Mouse (Mus musculus) layer of hippocampus, postnatal 10 days (tissue): ENCODE measurements around the gene Myo9b. TPM values are rescaled to one million over a fixed set of nuclear protein-coding genes. Genes with fewer than 3 reads are reported as not detected.

Source experiments
- DNase-seq, 2 experiments: peaks; one replicate each; pipeline ENCODE4 v3.0.0; 2021; ENCODE audit warnings: low spot score in 2 of 2
- total RNA-seq, 2 experiments: library from RNA; stranded (reverse); gene quantifications; 2 replicates each; pipeline ENCODE4 v1.2.3; 2021

Gene Myo9b
- total RNA-seq, 2 experiments from 2014 or later, result 33.2 to 36.6 TPM

GRCm38 (mm10) chr8:71383396-71383795 is 110.9 kb downstream of the Myo9b start:
- no peak for DNase-seq

- DNase-seq, result no peak
Observed at GRCm38 (mm10) chr8:71383860-71384259, 111.3 kb downstream of the Myo9b start.

GRCm38 (mm10) chr8:71385212-71385835 is 112.8 kb downstream of the Myo9b start:
- no peak for DNase-seq

GRCm38 (mm10) chr8:71388267-71388666 is 115.8 kb downstream of the Myo9b start:
- no peak for DNase-seq

DNA sequence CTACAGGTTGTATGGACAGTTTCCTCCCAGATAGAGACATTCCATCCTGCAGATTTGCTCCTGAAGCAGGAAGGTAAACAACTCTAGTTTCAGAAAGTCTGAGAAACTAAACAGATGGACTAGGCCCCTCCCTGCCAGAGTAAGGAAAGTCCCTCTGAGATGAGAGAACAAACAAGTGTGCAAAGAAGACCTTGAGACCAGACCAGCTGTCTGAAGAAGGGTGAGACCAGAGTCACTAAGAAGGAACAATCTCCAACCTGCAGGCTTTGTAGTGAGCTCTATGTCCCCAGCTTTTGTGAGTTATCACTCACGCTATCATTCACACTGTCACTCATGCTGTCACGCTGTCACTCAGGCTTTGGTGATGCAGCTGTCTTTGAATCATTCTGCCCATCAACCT is 119.2 kb downstream of the Myo9b start:
- DNase-seq, result no peak

DNA sequence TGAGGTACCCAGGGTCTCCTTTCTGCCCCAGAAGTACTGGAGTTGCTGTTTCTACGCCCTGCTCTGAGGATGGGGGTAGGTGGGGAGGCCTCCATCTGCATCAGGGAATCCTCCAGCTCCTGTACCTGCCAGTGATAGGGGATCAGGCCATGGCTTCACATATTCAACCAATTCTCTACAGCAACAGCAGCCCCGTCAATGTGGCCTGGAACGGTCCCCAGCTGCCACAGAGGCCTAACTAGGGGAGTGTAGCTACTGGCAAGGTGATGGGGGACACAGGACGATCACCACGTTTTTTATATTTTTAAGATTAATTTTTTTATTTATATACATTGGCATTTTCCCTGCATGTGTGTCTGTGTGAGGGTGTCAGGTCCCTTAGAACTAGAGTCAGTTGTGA is 119.9 kb downstream of the Myo9b start:
- DNase-seq, result no peak

DNA sequence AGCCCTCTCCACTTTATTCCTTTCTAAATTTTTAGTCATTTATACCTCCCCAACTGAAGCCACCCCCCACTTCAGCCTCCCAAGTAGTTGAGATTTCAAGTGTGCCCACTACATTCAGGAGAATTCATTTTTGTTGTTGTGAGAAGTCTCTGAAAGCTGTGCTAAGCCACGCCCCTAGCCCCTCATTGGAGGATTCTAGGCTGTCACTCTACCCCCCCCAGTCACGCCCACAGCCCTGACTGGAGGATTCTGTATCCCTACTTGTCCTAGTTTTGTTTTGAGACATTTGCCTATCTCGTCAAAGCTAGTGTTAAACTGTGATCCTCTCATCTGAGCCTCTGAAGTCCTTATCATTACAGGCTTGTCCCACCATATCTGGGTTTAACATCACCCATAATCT is 120.4 kb downstream of the Myo9b start:
- DNase-seq, result peak in 1 of 2 experiments; percentile 13

- no peak for DNase-seq
Observed at GRCm38 (mm10) chr8:71394481-71394880, 122.0 kb downstream of the Myo9b start.

GRCm38 (mm10) chr8:71395071-71395470 is 122.6 kb downstream of the Myo9b start:
- DNase-seq, result peak in 1 of 2 experiments; percentile 10

DNA sequence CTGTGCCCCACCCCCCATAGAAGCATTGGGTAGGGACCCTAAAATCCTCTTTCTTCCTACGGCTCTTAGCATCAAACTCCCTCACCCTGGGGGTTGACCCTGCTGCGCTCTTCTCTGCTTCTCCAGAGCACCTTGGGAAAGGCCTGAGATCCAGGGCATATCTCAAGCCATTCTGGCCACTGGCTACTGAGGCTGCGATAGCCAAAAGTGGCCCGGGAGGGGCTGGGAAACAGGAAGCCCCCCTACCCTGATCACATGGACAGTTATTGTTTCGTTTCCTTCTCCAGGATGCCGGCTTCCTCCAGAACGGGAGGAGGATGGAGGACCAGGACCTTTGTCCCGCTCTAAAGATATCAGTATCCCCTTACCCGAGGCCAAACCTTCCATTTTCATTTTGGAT is 123.1 kb downstream of the Myo9b start, which contains the start of gene Ushbp1:
Gene Ushbp1 (minus strand): TSS at position 174 of the 400 bp plus-strand sequence.
- peak in 1 of 2 experiments; percentile 10 for DNase-seq

GRCm38 (mm10) chr8:71396639-71397305 is 124.3 kb downstream of the Myo9b start, which contains the start of gene Babam1:
Babam1 (plus strand) TSS chr8:71396861.
- DNase-seq, result peak; percentile 87 to 91

GRCm38 (mm10) chr8:71397701-71398100 is 125.2 kb downstream of the Myo9b start:
- peak in 1 of 2 experiments; percentile 9 for DNase-seq

DNA sequence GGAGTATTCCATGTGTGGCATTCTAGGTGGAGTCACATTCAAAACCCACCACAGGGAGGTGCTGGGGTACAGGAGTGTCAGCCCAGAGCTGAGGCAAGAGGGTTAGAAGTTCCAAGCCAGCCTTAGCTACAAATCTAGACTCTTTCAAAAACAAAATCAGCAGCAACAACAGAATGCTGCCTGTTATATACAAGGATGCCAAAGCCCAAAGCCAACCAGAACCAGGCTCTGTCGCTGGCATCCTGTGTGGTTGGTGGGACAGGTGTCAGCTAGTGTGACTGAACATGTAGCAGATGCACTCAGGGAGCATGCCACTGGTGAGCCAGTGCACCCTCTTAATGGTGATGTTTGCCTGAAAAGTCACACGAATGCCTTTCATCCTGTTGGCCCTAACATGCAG is 128.3 kb downstream of the Myo9b start:
- no peak for DNase-seq

GRCm38 (mm10) chr8:71401454-71401853 is 128.9 kb downstream of the Myo9b start:
- peak in 1 of 2 experiments; percentile 8 for DNase-seq

GRCm38 (mm10) chr8:71402446-71402964 is 130.0 kb downstream of the Myo9b start:
- DNase-seq, result no peak

DNA sequence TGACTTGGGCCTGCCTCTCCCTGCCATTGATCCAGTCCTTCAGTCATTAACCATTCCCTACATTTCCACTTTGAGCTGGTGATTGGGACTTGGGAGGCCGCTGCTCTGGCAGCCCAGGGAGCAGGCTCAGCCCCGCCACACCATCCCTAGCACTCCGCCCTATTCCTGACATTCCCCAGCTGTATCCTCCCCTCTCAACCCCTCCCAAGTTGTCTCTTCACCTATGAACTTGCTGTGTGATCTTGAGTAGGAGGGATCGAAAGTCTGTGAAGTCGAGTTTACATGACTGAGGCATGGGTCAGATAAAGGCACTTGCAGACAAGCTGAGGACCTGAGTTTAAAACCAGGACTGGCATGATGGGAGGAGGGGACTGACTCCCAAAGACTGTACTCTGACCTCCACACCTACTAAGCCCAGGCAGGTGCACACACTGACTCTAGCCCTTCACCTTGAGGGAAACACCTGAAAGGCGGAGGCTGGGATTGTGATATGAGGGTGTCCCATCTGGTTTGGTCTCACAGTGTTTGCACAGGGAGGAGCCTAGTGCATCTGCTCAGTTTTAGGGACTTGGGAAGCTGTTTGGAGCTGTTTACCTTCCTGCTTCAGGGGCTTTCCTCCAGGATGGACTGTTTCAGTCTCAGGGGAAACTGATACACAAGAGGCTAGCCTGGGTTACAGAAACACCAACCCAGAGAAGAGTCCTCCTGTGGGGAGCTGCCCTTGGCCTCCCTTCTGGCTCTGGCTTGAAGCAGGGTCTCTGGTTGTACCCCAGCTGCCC is 130.8 kb downstream of the Myo9b start:
- no peak for DNase-seq

DNA sequence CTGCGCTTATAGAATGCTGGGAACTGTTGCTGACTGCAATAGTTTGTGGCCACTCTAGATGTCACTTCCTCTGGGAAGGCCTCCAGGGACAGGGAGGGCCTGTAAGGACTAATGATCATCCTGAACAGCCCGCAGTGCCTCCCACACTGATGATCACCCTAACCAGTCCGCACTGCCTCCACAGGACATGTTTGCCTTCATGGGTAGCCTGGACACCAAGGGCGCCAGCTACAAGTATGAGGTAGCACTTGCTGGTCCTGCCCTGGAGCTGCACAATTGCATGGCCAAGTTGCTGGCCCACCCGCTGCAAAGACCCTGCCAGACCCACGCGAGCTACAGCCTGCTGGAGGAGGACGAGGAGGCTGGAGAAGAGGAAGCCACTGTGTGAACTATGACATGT is 131.5 kb downstream of the Myo9b start:
- no peak for DNase-seq

DNA sequence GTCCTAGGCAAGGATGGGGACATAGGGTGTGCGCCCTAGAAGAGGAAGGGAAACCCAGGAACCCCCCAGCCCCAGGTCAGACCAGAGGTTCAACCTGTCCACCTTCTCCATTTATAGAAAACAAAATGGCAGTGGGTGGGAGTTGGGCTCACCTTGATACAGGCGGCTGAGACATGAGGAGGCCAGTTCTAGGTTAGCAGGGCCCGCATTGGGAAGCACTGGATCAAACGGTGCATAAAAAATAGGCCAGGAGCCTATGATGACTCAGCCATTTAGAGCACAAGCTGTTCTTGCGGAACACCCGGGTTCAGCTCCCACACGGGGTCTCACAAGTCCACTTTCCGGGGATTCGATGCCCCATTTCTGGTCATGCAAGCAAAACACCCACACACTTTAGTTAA is 132.4 kb downstream of the Myo9b start:
- DNase-seq, result no peak

DNA sequence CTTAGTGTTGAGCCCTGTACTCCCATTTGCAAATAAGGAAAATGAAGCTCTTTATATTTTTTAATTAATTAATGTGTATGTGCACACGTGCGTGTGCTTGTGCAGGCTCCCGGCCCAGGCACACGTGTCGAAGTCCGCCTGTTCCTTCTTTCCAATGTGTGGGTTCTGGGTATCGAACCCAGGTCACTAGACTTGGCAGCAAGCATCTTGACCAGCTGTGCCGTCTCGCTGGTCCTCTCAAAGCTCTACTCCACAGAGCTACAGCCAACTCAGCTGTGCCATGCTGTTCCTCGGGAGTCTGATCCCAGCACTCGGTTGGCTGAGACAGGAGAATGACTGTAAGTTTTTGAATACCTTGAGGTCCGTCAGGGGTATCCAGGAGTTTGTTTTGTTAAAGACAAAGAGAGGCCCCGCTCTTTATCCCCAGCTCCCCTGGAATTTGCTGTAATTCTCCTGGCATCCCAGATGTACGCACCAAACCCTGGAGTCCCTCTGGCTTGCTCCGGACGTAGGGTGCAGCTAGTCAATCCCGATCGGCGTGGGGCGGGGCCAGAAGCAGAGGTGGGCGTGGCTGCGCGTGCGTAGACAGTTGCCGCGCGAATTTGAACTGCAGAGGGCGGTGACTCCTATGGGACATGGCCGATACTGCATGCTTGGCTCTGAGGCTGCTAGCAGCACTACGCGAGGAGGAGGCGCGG is 133.0 kb downstream of the Myo9b start, which contains the start of gene Ankle1:
Gene Ankle1 (plus strand): TSS at position 610 of the 698 bp plus-strand sequence.
- peak; percentile 97 for DNase-seq

DNA sequence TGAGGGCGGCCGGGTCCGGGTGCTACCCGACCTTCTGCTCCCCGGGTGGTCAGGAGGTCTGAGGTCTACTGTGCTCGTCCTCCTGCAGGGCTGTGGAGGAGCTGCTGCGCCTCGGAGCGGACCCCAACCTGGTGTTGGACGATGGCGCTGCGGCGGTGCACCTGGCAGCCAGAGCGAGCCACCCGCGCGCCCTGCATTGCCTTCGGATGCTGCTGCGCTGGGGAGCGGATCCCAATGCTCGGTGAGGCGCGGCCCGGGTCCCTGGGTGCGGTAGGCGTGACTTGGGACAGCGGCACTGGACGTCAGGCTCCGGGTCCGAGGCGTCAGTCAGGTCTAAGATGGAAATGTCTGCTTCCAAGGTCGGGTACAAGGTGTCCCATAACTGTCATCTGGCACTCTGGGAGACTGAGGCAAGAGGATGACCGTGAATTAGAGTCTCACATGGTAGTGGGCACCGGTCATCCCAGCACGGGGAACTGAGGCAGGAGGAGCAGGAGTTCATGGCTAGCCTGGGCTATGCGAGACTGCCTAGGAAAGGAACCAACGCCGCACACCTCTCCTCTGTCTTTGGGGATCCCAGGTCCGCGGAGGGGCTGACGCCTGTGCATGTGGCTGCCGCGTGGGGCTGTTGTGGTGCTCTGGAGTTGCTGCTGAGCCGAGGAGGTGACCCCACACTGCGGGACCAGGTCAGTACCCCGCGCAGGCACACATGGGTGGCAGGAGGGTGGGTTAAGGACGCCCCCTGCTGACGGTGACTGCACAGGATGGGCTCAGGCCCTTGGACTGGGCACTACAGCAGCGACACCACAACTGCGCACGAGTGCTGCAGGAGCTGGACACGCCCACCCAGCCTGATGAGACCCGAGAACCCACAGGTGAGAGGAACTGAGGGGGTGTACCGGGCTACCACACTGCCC is 133.8 kb downstream of the Myo9b start:
- peak; percentile 45 to 59 for DNase-seq
